Mouse (Mus musculus) heart, postnatal 36 days (tissue): ENCODE results near the gene Rab3gap1. TPM values are rescaled to one million over a fixed set of nuclear protein-coding genes. Genes with fewer than 3 reads are reported as not detected.

Source experiments
- DNase-seq, 2 experiments: peaks; one replicate each; pipeline ENCODE4 v3.0.0; 2021 to 2022
- intact Hi-C: fragments of 180-260 bp; cut with DNase I; formaldehyde crosslinking; loops from one replicate; pipeline ENCODE4 v1.15.1; 2025
- total RNA-seq, 2 experiments: library from RNA; stranded (reverse); gene quantifications; 2 replicates each; pipeline ENCODE4 v1.2.3; 2021

Gene Rab3gap1
- total RNA-seq, result 10 to 100 TPM; 41.2 to 42.7 TPM

DNA sequence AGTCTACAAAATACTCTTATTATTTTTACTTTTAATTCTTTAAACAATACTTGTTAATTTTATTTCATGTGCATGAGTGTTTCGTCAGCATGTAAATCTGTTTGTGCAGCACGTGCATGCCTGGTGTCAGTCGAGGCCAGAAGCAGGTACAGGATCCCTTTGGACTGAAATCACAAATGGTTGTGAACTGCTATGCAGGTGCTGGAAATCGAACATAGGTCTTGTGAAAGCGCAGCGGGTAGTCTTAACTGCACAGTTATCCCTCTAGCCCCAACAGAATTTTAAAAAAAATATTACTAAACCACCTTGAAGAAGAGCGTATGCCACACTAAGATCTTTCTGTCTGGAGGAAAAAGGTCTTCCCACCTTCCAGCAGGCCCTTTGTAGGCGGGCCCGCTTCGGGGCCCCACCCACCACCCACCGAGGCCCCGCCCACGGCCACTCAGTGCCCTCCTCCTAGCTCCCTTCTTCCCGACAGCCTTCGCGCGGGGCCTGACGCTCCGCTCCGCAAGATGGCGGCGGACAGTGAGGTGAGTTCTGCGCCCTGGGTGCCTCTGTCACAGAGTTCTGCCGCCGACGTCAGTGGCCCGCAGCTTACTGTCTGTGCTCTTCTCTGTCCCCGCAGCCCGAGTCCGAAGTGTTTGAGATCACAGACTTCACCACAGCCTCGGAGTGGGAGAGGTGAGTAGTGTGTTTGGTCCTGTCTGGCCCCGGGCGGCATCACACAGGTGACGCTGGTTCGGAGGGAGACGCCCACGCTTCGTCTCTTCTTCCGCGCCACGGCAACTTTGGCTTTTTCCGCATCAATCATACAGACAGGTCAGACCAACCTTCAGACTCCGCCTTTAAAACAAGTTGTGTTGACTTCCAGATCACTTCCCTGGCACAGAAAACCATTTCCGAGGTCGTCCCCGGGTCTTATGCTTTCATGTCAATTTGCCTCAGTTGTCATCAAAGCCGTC lies at the start of gene Rab3gap1:
Rab3gap1 (plus strand) TSS at position 474 of the 962 bp plus-strand sequence.
- intact Hi-C loops, result loop anchor here (5.0 kb wide), 1 partner anchor 96 kb away; the partner anchor contains the start of gene Ccnt2
- peak; percentile 89 for DNase-seq

GRCm38 (mm10) chr1:127827325-127827724 lies 41.2 kb upstream of the Rab3gap1 start:
- peak; percentile 13 to 15 for DNase-seq
- intact Hi-C loops, result loop anchor here (5.0 to 10.0 kb wide), 5 partner anchors 90 to 1007 kb away; no protein-coding TSS in a partner anchor

- intact Hi-C loops, result no loop called here
- DNase-seq, result no peak
Observed at GRCm38 (mm10) chr1:127830215-127830921, 38.2 kb upstream of the Rab3gap1 start.

DNA sequence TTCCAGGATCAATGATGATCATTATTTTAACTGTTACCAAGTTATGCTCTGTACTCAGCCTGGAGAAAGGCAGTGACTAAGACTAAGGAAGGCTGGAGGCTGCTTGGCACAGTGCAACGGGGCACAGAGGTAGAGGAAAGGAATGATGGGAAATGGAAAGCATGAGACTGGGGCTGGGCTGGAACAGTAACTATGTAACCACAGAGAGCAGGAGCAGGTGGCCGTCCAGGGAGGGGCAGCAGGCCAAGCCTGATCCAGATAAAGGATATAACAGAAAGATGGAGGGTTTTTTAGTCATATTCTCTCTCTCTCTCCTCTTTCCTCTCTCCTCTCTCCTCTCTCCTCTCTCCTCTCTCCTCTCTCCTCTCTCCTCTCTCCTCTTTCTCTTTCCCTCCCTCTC lies 34.9 kb upstream of the Rab3gap1 start:
- intact Hi-C loops, result no loop called here
- no peak for DNase-seq

DNA sequence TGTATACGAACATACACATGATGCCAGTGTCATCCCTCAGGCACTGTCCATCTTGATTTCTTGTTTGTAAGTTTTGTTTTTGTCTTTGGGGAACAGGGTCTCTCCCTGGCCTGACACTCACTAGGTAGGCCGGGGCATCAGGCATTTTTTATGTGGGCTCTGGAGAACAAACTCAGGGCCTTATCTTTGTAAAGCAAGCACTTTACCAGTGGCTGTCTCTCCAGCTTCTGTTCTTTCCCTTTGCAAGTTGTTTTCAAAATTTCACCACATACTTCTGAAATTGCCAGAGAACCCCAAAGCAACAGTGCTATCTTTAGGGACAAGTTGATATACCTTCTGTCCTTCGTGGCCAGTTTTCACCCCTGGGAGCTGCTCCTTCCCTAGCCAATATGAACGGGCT lies 34.4 kb upstream of the Rab3gap1 start:
- intact Hi-C loops, result no loop called here
- no peak for DNase-seq

- DNase-seq, result no peak
- intact Hi-C loops, result no loop called here
Observed at GRCm38 (mm10) chr1:127836619-127837018, 32.0 kb upstream of the Rab3gap1 start.

GRCm38 (mm10) chr1:127838602-127839001 lies 30.0 kb upstream of the Rab3gap1 start:
- no peak for DNase-seq
- intact Hi-C loops, result no loop called here

GRCm38 (mm10) chr1:127845472-127845871 lies 23.1 kb upstream of the Rab3gap1 start:
- DNase-seq, result no peak
- intact Hi-C loops, result no loop called here

GRCm38 (mm10) chr1:127850075-127850610 lies 18.4 kb upstream of the Rab3gap1 start:
- DNase-seq, result no peak
- intact Hi-C loops, result no loop called here

DNA sequence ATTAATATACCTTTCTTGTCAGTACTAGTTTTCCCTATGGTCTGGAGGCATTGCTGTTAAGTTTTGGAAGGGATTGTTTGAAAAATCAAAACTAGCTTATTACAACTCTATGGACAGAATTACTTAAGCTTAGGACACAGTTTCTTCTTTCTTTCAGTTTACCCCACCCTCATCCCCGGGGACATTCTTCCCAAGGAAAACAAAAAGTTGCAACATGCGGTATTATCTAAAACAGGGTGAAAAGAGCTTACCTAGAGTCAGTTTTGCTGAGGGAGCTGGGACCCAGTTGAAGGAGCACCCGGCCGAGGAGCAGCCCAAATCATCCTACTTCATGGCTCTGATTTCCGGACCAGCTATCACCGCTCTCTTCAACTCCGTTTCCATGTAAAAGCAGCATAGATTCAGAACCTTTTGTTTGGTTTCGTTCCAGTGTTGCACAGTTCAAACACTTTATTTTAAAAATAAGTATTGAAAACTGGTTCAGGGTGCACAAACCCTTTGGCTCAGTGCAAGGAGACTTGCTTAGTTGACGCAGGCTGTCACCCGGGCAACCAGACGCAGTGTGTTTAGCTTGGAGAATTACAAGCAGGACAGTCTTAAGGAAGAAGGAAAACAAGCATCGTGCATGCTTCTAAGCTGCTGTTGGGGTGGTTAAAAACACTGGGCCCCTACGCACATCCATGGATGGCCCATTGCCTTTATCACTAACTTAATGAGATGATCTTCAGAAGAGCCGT lies 13.9 kb upstream of the Rab3gap1 start, which contains the start of gene Map3k19:
Map3k19 (minus strand) TSS at position 546 of the 737 bp plus-strand sequence.
- DNase-seq, result peak in 1 of 2 experiments; percentile 29

GRCm38 (mm10) chr1:127858945-127859648 lies 9.5 kb upstream of the Rab3gap1 start:
- intact Hi-C loops, result no loop called here
- DNase-seq, result no peak

More for the DNA sequence above, 13.9 kb upstream of the Rab3gap1 start, which contains the start of gene Map3k19:
- intact Hi-C loops, result no loop called here

GRCm38 (mm10) chr1:127859799-127860400 lies 8.7 kb upstream of the Rab3gap1 start:
- intact Hi-C loops, result no loop called here
- DNase-seq, result no peak

GRCm38 (mm10) chr1:127860492-127860891 lies 8.1 kb upstream of the Rab3gap1 start:
- intact Hi-C loops, result no loop called here
- no peak for DNase-seq

DNA sequence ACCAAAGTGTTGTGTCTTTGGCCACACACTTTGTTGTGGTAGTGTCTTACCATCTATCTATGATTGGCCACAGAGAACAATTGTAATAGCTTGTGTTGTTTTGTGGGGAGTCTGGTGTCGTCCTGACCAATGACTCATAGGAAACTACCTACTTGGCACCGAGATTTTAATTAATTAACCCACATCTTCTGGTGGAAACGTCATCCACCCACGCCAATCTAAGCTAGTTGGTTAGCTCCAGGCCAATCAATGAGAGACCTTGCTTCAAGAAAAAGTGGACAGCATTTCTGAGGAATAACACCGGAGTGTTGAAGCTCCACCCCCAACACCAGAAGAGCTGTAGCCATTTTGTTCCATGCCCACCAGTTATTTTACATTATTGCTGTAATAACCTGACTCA lies 6.7 kb upstream of the Rab3gap1 start:
- DNase-seq, result no peak
- intact Hi-C loops, result no loop called here

- no peak for DNase-seq
Observed at GRCm38 (mm10) chr1:127863806-127864205, 4.8 kb upstream of the Rab3gap1 start.

DNA sequence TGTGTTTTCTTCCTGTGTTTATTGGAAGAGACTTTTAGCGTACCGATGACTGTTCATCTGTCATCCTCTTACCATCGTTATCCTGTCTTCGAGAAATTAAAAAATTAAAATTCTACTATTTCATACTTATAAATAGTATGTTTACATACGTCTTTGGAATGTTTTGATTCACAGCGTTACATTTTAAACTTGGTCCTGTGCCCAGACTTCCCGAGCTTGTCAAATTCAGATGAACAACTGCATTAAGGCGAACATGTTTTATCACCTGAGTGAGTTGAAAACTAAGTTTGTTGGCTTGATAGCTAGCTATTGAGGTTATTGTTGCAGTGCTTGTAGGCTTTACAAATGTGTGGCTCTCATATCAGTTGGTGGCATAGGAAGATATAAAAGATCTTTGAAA lies 703 bp downstream of the Rab3gap1 start:
- no peak for DNase-seq
- intact Hi-C loops, result loop anchor here (5.0 kb wide), 1 partner anchor 97 kb away; the partner anchor contains the start of gene Ccnt2

More at GRCm38 (mm10) chr1:127863806-127864205, 4.8 kb upstream of the Rab3gap1 start:
- intact Hi-C loops, result no loop called here

DNA sequence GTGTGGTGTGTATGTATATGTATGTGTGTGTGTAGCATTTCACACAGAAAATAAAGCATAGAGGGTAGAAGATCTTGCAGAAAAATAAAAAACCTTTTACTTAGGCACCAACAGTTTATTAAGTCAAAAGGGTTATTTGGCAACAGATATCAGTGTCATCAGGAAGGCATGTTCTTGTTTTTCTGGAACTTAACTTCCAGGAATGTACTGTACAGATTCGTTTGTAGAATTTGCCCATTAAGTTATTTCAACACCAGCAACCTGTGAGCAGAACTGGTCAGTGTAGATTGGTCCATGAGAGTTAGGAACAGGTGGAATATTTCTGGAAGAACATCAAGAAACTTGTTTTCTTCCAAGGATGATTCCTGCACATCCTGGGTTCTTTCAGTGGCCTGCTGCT lies 30.8 kb downstream of the Rab3gap1 start:
- intact Hi-C loops, result no loop called here
- no peak for DNase-seq

- DNase-seq, result no peak
- intact Hi-C loops, result no loop called here
Observed at GRCm38 (mm10) chr1:127904774-127905385, 36.3 kb downstream of the Rab3gap1 start.

GRCm38 (mm10) chr1:127913116-127913515 lies 44.5 kb downstream of the Rab3gap1 start:
- intact Hi-C loops, result no loop called here
- no peak for DNase-seq
